Comparison of ENCODE assay signal across 9 mouse cellular contexts in genomic region chr5:38543496-38544217, GRCm38 (mm10). TPM values are rescaled to one million over a fixed set of nuclear protein-coding genes. Genes with fewer than 3 reads are reported as not detected.
DNase-seq lines count a peak whose midpoint lies in the region; ATAC-seq and TF ChIP-seq lines count a peak whose summit lies in the region.
"Had no signal": no experiment of that assay in that cellular context is flagged by ENCODE, and none has a peak within 500 bp of the region (broad histone marks: within the 10 kb centered on the region; RNA-seq: fewer than 3 reads in every experiment).

No protein-coding gene starts in this region.

- no peak overlapping the region for H3K4me3 ChIP-seq in embryonic facial prominence, embryonic 14.5 days (ENCODE audit: low read depth, low read length)
- H3K4me3 ChIP-seq in embryonic facial prominence, embryonic 10.5 days = no peak overlapping the region
- H3K4me3 ChIP-seq in layer of hippocampus, adult 2 months = no peak overlapping the region
- H3K4me3 ChIP-seq in midbrain, embryonic 13.5 days (replicated peaks) = no peak overlapping the region
- H3K4me3 ChIP-seq: hindbrain, embryonic 15.5 days had no signal

- H3K27ac ChIP-seq in embryonic facial prominence, embryonic 14.5 days (replicated peaks; ENCODE audit: low read depth, low read length) = no peak overlapping the region
- H3K27ac ChIP-seq in embryonic facial prominence, embryonic 10.5 days (replicated peaks) = no peak overlapping the region
- H3K27ac ChIP-seq in layer of hippocampus, adult 2 months = peak overlapping the region; percentile 56
- H3K27ac ChIP-seq in midbrain, embryonic 13.5 days = no peak overlapping the region

- TF ChIP-seq CTCF in layer of hippocampus, adult 2 months (conservative IDR thresholded peaks at IDR 0.05) = no peak

- H3K4me1 ChIP-seq in embryonic facial prominence, embryonic 14.5 days (ENCODE audit: control insufficient read depth, insufficient read depth, low read length) = peaks cover 1% of the 10 kb centered on the region
- no peaks in the 10 kb centered on the region for H3K4me1 ChIP-seq in embryonic facial prominence, embryonic 10.5 days
- no peaks in the 10 kb centered on the region for H3K4me1 ChIP-seq in midbrain, embryonic 13.5 days (replicated peaks)

- WGBS in embryonic facial prominence, embryonic 14.5 days = 71% methylated on average over 4 of the region's 4 CpGs
- WGBS in embryonic facial prominence, embryonic 10.5 days = 89% methylated on average over 4 of the region's 4 CpGs
- 94% methylated on average over 4 of the region's 4 CpGs for whole genome bisulfite sequencing in midbrain, embryonic 13.5 days

- H3K9me3 ChIP-seq in embryonic facial prominence, embryonic 14.5 days (ENCODE audit: control insufficient read depth, low read length) = no peaks in the 10 kb centered on the region
- no peaks in the 10 kb centered on the region for H3K9me3 ChIP-seq in embryonic facial prominence, embryonic 10.5 days
- no peaks in the 10 kb centered on the region for H3K9me3 ChIP-seq in midbrain, embryonic 13.5 days
- H3K9me3 ChIP-seq: hindbrain, embryonic 15.5 days had no signal

- ATAC-seq in embryonic facial prominence, embryonic 14.5 days (ENCODE audit: low read depth) = peak; percentile 42; the same call in 1 of the 2 replicates
- ATAC-seq in midbrain, embryonic 13.5 days = no peak

- peaks cover 98% of the 10 kb centered on the region for H3K36me3 ChIP-seq in embryonic facial prominence, embryonic 14.5 days (ENCODE audit: control insufficient read depth, insufficient read depth, low read length)
- peaks cover 100% of the 10 kb centered on the region for H3K36me3 ChIP-seq in embryonic facial prominence, embryonic 10.5 days (replicated peaks)
- H3K36me3 ChIP-seq in midbrain, embryonic 13.5 days = peaks cover 100% of the 10 kb centered on the region

- no peak for DNase-seq in embryonic facial prominence, embryonic 14.5 days (ENCODE audit: low spot score)
- DNase-seq in embryonic facial prominence, embryonic 10.5 days (ENCODE audit: low spot score) = no peak
- DNase-seq in layer of hippocampus, adult 2 months (ENCODE audit: low spot score in 2 of 2) = no peak
- DNase-seq in layer of hippocampus, adult 9-11 months = no peak
- peak; percentile 90 for DNase-seq in cerebellum, adult 9-10 months
- peak; percentile 47 for DNase-seq in heart, postnatal 4 days
- no peak for DNase-seq in ovary, postnatal 36 days (ENCODE audit: low spot score)

- no peak overlapping the region for H3K9ac ChIP-seq in embryonic facial prominence, embryonic 14.5 days (ENCODE audit: low read depth, low read length)
- H3K9ac ChIP-seq in midbrain, embryonic 13.5 days (replicated peaks) = no peak overlapping the region
- H3K9ac ChIP-seq: hindbrain, embryonic 15.5 days had no signal

- H3K4me2 ChIP-seq in embryonic facial prominence, embryonic 14.5 days (ENCODE audit: low read depth, low read length) = no peak overlapping the region
- H3K4me2 ChIP-seq in midbrain, embryonic 13.5 days (replicated peaks) = no peak overlapping the region
- H3K4me2 ChIP-seq: hindbrain, embryonic 15.5 days had no signal

- no peaks in the 10 kb centered on the region for H3K27me3 ChIP-seq in embryonic facial prominence, embryonic 14.5 days (replicated peaks; ENCODE audit: control insufficient read depth, insufficient read depth, low read length)
- H3K27me3 ChIP-seq in embryonic facial prominence, embryonic 10.5 days (replicated peaks; ENCODE audit: low read depth, poor library complexity, severe bottlenecking) = no peaks in the 10 kb centered on the region
- H3K27me3 ChIP-seq in midbrain, embryonic 13.5 days = no peaks in the 10 kb centered on the region
- H3K27me3 ChIP-seq: hindbrain, embryonic 15.5 days had no signal

RNA-seq across cellular contexts. Expression of gene Wdr1, which starts 19.4 kb away (rescaled TPM):
- polyA plus RNA-seq in embryonic facial prominence, embryonic 14.5 days (2014; fragmentation: Nextera tagmentation; extraction: Ambion mirVana) = 241 and 247 TPM in 2 replicates
- polyA plus RNA-seq in embryonic facial prominence, embryonic 10.5 days (2016; fragmentation: Nextera tagmentation; extraction: Ambion mirVana) = 200 and 203 TPM in 2 replicates
- 100 to 1,000 TPM; 203 to 212 TPM for total RNA-seq in layer of hippocampus, adult 2 months (2021)
- total RNA-seq in heart, postnatal 4 days (2021) = 100 to 1,000 TPM; 238 to 243 TPM
- polyA plus RNA-seq in midbrain, embryonic 13.5 days (2015; fragmentation: Nextera tagmentation; extraction: Ambion mirVana) = 143 and 150 TPM in 2 replicates

RNA-seq across cellular contexts. Expression of gene Slc2a9, which starts 40.7 kb away (rescaled TPM):
- polyA plus RNA-seq in embryonic facial prominence, embryonic 14.5 days (2014; fragmentation: Nextera tagmentation; extraction: Ambion mirVana) = 0.56 and 0.76 TPM in 2 replicates
- 0.34 TPM in 1 of 2 replicates, not detected in the other for polyA plus RNA-seq in embryonic facial prominence, embryonic 10.5 days (2016; fragmentation: Nextera tagmentation; extraction: Ambion mirVana)
- total RNA-seq in layer of hippocampus, adult 2 months (2021) = 1 to 10 TPM; 3.2 to 4.2 TPM
- total RNA-seq in heart, postnatal 4 days (2021) = 1 to 10 TPM; 1.8 to 2.0 TPM
- 0.11 and 0.43 TPM in 2 replicates for polyA plus RNA-seq in midbrain, embryonic 13.5 days (2015; fragmentation: Nextera tagmentation; extraction: Ambion mirVana)

Comparison
In these comparisons a context has a peak if more than half of its experiments do, and no peak if none do; other contexts are left out.
1. DNase-seq: peak in cerebellum, adult 9-10 months (single experiment) and heart, postnatal 4 days (single experiment); none in embryonic facial prominence, embryonic 14.5 days (single experiment), embryonic facial prominence, embryonic 10.5 days (single experiment), layer of hippocampus, adult 2 months (0 of 2), layer of hippocampus, adult 9-11 months (single experiment) and ovary, postnatal 36 days (single experiment).